Mouse (Mus musculus) spleen, adult 2 months (tissue): ENCODE measurements around the gene Mslnl.

Experiments
- CTCF ChIP-seq: fragments of 200-500 bp; IDR thresholded peaks from 2 replicates; pipeline ENCODE4 v1.5.1; 2011; ENCODE audit warnings: mild to moderate bottlenecking, inconsistent platforms; ENCODE audit not compliant: insufficient read depth, insufficient read length, insufficient replicate concordance; ENCODE audit errors: extremely low read depth
- POLR2A ChIP-seq: fragments of 200-500 bp; IDR thresholded peaks from 2 replicates; pipeline ENCODE4 v1.6.1; 2011; ENCODE audit warnings: low read depth, low read length, inconsistent platforms

DNA sequence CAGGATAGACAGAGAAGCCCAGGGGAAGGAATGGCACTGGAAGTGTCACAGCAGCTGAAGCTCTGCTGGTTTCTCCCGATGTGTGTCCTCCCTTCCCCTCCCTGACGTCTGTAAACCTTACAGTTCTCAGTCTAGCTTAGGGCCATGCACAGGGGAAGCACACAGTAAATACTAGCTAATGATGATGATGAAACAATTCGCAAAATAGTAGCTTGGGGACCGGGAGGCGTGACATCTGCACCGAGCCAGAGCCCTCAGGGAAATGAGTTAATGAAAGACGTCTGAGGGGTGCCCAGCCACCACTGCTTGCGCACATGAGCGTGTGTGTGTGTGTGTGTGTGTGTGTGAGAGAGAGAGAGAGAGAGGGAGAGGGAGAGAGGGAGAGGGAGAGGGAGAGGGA is 33.5 kb downstream of the Mslnl start:
- TF ChIP-seq CTCF (no peak), POLR2A (no peak)
